Mouse (Mus musculus) thymus, postnatal 36 days (tissue): ENCODE data around the gene Unc5c.

Experiments used
- DNase-seq, 2 experiments: peaks; one replicate each; pipeline ENCODE4 v3.0.0; 2022; ENCODE audit warnings: mixed read lengths in 2 of 2

Gene Unc5c

DNA sequence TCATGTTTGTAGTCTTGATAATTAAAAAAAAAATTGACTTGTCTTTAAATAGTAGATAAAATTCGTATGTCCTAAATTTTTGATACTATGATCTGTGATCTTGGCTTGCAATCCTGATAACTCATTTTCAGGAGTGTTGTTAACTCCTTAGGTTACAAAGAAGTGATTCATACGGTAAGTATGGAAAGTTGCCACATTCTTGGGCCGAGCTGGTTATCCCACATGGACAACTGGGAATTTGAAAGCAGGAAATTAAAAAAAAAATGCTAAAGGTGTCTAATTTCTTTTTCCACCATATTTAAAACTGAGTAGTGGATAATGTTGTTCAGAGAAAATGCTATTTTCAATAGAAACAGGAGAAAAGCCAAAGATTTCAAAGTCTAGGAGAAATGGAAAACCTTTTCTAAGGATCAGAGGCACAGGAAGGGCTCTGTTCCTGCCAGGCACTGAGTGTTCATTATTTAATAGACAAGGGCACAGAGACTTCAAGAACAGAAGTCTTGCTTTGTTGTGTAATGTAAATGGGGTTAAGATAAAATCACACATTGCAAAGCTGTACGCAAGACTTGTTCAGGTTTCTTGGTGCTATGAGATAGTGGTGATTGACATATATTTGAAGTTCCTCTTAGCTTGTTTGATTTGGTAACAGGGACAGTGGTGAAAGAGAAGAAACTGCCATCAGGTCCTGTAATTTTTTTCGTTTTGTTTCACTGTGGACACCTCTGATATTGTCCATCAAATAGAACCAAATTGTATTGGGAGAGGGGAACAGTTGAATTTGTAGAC lies 46.4 kb downstream of the Unc5c start:
- no peak for DNase-seq

DNA sequence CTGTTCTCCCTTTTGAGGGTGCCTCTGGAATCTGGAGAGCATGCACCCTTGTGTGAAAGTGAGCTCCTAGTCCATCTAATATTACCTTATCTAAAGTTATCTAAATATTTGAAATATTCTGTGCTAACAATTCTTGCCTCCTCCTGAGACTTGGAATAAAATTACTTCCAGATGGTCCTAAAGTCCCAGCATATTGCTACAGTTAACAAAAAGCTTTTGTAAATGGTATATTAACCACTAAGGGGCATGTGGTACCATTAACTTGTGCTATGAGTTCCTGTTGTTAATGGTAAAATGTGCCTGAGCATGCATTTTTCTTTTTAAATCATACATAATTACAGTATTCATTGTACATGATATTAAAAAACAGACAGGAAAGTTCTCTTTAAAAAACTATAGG lies 63.7 kb downstream of the Unc5c start:
- no peak for DNase-seq

DNA sequence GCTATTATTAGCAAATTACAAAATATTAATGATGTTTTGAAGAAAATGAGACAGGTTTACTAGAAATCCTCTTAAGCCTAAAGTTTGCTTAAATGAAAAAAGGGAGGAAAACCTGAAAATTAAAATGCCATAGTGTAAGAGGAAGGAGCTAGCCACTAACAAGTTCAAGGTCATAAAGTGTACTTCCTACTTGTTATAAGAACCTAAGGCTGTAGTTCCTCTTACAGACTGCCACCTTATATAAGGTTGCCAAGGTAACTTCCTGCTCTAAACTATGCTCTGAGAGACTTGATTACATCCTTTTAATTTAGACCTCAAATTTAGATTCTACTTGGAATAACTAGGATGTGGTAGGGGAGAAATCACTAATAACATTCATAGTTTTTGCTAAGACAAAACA lies 64.6 kb downstream of the Unc5c start:
- no peak for DNase-seq

DNA sequence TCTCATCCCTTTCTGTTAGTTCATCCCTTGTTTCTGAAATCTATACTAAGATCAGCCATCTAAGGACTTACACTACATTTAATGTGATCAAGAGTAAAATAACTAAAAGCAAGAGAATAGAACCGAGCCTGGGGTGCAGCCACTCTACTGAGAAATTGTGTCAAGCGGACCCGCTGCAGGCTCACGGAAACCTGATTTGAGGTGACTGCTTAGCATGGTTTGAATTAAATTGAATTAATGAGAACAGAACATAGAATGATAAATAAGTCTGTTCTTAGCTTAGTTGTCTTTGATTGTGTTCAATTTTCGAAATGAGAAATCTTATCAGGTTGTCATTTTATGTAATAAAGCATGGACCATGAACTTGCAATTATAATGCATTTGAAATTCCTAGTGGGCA lies 68.8 kb downstream of the Unc5c start:
- no peak for DNase-seq

DNA sequence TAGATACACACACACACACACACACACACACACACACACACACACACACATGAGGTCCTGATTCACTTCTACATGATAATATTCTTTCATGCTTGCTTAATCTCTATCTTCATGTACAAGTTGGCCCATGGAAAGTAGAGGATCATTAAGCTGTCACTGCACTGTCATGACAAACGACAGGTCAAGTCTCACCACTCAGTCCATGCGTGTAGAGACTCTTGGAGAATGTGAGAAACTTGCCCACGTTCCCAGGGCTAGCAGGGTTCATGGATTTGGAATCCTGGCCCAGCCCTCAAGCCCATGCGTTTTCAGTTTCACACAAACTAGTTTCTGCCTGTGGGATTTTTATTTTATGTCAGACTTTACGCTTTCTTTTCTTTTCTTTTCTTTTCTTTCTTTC lies 71.8 kb downstream of the Unc5c start:
- DNase-seq = no peak

DNA sequence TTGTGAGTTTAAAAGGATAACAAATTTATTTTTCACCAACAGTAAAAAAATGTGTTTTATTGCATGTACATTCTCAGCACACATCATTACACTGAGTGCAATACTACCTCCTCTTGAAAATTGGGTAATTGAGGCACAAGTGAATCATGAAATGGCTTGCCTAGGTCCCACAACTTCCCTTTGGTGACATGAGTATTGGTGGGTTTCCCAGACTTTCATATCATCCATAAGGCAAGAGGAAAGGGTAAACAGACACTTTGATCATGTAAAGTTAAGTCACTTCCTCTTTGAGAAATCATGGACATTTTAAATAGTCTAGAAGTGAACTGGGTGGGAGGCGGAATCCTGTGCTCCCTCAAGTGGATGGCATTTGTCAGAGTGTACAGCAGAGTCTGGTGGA lies 73.1 kb downstream of the Unc5c start:
- no peak for DNase-seq

DNA sequence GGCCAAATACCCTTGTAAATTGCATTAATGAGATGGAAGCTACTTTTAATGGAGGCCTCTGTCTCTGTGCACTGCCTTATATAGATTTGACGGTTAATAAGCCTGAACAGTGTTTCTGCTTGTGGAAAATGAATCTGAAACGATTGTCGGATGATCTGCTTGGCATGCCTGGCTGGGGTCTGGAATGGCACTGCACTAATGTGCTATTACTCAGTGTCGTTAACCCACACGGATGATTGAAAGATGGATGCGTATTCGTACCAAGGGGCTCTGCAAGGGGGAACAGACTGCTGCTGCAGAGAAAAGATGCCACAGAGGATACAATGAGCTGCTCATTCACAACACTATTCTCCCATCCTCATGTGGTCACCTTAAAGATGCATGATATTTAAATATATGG lies 75.7 kb downstream of the Unc5c start:
- DNase-seq = no peak

DNA sequence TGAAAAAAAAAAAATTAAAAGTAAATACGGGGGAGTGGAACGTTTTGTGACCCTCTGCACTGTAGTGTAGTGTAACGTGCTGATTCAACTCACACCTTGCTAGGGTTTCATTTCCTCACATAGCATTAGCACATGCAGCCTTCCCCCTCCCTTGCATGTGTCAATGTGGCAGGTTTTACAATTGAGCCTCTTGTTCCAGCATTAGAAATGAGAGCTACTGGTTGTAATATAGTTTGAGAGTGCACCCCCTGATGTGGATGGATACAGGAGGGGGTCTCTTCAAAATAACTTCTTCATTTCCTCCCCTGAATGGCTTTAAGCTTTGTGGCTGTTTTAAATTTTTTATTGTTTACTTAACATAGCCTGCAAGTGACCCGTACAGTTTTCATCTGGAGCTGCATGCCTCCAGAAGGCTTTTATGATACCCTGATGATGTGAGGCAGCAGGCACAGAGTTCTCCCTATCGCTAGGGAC lies 82.4 kb downstream of the Unc5c start:
- DNase-seq = no peak

DNA sequence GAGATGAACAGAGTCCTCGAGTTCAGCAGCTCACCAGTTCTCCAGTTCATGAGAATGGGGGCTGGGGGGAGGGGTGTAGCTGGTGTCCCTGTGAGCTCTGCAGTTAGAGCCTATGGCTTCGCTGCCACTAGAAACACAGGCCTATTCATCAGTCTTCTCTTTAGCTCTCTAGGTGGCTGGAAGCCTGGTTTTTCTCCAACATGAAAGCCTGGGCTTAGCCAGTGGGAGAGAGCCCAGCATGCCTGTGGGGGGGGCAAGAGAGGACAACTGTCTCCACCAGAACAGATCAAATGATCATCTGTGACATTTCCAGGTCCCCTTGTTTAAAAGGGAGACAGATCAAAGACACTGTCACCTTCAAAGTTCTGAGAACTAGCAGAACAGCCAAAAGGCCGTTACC lies 84.6 kb downstream of the Unc5c start:
- no peak for DNase-seq

DNA sequence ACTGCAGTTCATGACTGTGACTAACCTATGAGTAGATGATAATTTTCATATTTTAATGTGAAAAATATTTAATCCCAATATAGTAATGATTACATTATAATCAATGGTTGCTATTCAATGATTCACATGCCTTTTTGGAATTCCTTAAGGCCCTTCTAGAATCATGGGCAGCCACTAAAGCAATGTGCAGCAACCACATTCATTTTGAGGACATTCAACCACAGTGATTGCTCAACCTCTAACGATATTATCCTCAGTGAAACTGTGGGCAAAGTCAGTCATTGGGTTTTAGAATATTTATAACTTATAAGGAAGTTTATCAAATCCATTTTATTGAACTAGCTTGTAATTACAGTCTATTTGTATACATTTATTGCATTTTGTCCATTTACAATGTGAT lies 87.9 kb downstream of the Unc5c start:
- no peak for DNase-seq

DNA sequence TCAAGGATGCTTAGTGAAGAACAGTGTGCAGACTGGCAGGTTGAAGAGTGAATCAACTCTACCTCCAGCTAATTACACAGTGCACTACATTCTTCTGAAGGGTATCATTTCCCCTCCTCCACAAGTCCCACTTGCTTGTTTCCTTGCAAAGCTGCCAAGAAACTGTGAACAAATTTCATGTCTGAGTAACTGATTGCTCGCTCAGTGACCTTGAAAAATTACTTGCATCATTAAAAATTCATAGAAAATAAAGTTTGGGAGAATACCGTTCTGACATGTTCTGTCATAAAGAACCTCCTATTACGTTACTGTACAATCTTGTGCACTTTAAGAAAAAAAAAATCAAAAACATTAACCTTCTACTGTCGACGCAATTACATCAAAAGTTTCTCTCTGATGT lies 92.1 kb downstream of the Unc5c start:
- DNase-seq = no peak

DNA sequence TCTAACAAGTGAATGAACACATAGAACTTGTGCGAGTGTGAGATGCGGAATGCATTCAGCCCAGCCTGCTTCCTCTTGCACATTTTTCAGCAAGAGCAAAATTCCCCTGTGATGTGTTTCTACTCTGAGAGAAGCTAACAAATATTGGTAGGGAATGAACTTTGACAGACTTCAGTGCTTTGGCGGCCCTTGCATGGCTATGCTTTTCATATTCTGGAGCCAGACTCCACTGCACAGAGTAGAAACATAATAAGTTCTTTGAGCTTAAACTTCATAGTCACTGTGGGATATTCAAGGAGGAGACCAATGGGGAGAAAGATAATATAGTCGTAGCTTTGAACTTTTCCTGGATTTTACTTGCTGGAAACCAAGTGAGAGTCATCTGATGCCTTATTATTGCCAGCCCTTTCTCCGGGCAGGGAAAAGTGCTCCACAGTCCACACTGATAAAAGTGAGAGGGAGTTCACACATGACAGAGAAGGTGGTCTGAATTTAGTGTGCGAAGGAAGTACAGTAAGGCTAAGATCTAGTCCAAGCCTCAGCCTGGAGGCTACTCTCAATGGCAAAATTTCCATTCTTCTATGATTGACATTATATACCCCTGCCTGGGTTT lies 110.2 kb downstream of the Unc5c start:
- DNase-seq = no peak

DNA sequence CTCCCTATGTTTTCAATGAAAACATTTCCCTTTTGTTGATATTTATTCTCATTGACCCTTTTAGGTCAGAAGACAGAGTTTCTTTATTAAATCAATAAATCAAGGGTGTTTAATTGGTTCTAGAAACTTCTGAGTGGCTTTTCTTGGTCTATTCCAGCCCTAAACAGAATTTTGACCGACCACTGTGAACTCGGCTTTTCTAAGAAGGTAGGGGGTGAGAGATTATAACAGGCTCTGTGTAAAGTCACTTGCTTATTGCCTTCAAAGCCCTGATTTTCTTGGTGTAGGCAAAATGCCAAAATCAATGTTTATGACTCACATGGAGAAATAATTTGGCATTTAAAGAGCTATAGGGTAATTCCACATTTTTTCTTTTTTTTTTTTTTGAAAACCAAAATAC lies 112.4 kb downstream of the Unc5c start:
- DNase-seq = no peak

DNA sequence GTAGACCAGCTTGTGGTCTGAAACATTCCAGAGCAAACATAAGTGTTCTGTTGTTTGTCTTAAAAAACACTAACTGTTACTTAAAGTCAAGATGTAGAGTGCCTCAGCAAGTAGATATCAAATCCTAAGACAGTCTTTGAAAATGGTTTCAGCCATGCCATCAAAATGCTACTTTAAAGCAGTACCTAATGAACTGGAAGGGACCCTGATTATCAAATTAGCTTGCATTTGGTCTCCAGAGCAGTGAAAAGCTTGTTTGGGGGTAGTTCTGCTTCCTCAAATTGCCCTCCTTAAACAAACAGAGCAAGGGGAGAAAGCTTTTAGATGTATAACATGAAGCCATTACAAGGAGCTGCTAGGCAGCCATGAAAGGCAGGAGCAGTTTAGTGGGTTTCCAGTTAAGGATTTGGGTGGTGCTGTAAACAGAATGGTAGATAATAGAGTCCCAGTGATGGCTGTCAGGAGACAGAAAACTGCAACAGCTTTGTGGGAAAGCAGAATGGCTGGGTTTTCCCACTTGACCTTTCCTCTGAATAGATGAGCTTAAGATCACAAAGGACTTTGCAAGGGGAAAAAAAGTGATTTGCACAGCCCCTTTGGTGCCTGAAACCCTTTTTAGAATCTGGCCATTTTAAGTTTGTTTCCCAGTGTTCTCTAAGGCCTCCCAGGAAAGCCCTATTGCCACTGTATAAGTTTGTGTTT lies 116.3 kb downstream of the Unc5c start:
- DNase-seq = no peak

DNA sequence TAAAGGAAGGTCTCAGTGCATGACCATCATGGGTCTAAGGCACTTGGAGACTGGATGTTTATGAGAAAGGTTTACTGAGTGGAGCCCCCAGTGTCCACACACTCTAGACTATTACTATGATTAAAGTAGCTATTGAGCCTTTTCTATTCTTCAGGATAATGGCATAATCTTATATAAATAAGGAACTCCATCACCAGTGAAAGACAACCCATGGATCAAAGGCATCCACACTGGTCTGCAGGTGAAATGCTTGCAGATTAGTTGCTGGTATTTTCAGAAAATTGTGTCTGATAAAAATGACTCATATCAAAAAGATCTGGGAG lies 116.8 kb downstream of the Unc5c start:
- DNase-seq = no peak

DNA sequence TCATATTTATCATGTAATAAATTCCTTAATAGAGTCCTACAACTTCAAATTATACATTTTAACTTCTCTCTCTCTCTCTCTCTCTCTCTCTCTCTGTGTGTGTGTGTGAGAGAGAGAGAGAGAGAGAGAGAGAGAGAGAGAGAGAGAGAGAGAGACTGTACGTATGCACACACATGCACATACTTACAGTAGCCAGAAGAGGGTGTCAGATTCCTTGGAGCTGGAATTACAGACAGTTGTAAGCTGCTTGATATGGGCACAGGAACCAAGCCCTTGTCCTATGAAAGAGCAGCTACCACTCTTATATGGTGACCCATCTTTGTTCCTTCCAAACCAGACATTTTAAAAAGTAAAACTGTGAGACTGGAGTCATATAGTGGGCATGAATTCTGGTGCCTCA lies 118.2 kb downstream of the Unc5c start:
- no peak for DNase-seq

DNA sequence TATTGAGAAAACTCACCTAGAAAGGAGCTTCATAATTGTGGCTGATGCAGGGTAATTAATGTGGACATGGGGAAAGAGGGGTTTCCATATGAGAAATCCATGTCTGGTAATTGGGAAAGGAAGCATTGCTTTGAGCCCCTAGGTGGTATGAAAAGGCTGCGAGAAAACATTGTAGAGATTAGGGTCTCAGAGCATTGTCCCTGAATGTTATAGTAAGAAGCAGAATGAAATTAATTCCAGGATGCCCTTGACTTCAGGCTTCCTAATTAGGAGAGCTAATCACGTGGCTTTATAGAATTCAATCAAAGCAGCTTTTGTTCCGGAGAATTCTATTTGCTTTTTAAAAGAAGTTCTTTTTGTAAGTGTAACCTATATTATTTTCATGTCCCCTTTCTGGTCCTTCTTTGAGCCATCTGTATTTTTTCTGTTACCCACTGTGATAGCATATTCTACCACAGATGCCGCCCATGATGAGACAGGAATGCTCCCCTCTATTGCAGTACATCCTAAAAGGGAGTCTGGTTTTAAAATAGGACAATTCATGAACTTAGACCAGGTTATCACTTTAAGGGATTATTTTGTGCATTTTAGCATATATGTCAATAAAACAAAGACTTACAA lies 124.5 kb downstream of the Unc5c start:
- DNase-seq = no peak

DNA sequence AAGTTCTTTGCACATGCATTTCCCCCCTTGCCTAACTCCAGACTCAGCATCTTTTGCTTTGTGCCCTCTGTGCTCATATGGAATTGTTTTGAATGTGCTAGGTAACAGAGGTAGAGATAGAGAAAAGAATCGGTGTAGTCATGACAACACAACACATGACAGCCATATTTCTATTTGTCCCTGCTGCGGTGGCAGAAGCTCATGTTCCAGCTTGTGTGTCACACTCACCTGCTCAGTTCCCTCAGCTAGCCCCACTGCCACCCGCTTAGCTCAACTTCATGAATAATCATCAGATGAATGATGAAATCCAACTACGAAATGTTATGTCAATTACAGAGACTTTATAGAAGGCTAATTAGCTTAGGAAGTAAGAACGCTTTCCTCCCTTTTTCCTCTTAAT lies 128.2 kb downstream of the Unc5c start:
- no peak for DNase-seq

DNA sequence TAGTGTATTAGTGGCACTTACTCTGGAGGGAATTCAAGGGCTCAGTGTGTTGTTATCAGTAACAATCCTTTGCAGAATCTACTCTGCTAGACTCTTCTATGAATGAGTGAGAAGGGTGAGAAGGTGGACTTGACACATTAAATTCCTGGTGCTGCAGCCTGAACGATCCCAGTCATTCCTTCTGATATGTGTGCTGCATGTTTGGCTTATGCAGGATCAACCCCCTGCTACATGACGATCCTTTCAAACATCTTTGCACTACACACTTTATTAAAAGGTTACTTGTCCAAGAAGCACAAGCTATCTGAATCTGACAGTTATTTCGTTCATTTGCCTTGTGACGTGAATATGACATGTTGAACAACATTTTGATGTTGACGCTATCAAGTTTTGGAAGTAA lies 129.1 kb downstream of the Unc5c start:
- DNase-seq = no peak

DNA sequence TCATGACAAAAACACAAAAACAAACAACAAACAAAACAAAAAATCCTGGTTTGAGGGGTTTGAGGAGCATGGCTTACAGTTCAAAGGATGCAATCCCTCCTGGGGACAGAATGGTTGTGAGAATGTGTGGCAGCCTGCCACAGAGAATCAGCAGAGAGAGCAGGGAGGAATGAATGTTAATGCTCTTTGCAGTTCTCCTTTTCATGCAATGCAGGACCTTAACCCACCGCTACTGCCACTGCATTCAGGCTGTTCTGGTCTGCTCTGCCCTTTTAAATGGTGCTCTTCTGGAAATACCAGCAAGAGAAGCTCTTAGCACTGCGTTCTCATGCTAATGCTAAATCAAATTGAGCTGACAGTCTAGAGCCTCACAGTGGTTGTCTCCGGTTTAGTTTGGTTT lies 130.1 kb downstream of the Unc5c start:
- no peak for DNase-seq

DNA sequence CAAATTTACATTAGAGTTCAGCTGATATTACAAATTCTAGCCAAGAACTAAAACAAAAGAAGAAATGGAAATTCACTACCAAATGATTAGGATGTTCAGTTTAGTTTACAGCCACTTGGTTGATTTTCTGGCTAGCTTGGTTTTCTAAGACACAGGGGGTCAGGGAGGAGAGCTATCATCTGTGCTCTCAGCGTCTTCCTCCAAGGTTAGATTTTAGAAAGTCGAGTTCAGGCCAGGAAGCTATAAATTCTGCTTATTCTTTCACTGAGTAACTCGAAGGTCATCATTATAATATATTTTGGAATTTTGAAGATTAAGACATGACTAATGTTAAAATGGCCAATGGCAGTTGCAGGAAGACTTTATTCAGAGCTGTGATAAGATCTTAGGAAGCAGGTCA lies 131.4 kb downstream of the Unc5c start:
- no peak for DNase-seq

DNA sequence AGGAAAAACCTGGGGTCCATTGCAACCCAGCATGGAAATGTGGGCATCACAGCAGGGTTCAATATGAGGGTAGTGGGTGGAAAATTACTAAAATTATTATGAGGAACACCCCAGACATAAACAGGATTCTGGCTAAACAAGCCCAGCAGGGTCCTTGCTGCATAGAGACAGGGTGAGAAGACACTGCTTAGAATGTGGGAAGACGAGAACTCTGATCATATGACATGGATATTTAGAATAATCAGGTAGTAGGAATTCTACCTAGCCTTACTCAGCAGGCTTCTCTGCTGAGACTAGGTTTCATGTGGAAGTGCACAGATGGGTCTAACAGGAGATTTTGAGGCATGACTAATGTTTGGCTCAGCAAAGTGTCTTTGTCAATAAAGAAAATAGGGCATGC lies 131.9 kb downstream of the Unc5c start:
- no peak for DNase-seq

DNA sequence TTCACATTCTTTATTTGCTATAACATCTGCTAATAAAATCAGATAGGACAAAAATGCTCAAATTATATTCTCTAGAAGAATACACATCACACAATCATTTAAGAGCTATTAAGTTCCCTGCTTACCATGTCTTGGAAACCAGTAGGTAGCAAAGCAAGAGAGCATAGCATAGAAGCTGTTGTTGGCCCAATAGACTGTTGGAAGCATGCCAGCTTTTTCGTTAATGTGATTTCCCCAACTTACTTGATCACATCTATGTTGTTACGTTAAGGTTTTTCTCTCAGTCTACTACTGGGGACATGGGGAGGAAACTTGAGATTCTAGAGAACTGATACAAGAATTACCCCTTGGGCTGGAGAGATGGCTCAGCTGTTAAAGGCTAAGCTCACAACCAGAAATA lies 133.0 kb downstream of the Unc5c start:
- no peak for DNase-seq

DNA sequence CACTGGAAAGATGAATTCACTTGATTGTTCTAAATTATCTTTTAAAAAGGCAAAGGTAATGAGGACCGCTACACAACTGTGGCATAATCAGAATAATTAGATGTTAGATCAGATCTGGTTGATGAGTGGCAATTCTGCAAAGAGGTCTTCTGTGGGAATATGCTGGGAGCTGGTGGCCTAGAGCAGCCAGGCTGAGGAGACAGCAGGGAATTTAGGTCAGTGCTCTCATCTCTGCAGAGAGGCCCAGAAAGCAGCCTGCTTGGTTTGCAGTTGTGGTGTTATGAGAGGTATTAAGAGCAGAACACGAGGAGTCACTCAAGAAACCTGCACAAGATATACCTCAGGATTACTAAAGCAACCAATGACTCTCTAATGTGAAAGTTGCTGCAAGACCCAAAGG lies 133.9 kb downstream of the Unc5c start:
- DNase-seq = no peak
